In the genomic region with DNA sequence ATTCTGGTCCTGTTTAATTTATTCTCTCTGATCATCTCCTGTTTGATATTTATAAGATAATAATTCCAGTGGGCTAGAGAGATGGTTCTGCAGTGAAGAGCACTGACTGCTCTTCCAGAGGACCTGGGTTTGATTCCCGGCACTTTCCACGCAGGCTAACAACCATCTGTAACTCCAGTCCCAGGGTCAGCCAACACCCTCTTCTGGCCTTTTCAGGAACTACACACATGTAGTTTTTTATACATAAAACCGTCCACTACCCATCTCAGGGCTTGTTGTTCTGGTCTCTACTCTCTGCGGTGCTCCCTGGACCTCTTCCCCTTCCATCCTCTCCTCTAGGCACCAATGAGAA, we compare ENCODE assay signal across 1 mouse cellular context.
TF ChIP-seq lines count a peak whose summit lies in the region.

No protein-coding gene starts in this region.

TF ChIP-seq in MEL, 35 proteins besides CTCF, POLR2A, EP300 and RAD21:
- TF ChIP-seq CHD1 (IDR thresholded peaks at IDR 0.05; ENCODE audit: low read depth, low read length) (no peak), USF2 (IDR thresholded peaks at IDR 0.05; ENCODE audit: borderline replicate concordance in 1 of 2, insufficient read depth in 1 of 2, low read depth in 1 of 2, low read length in 2 of 2) (no peak), KAT2A (conservative IDR thresholded peaks at IDR 0.05; ENCODE audit: low read depth, low read length) (no peak), SMC3 (IDR thresholded peaks at IDR 0.05; ENCODE audit: low read depth, low read length) (no peak), ETS1 (IDR thresholded peaks at IDR 0.05; ENCODE audit: low read depth, low read length) (no peak), POLR2AphosphoS5 (IDR thresholded peaks at IDR 0.05; ENCODE audit: borderline replicate concordance, low read depth, low read length) (no peak), MYB (IDR thresholded peaks at IDR 0.05; ENCODE audit: low read depth, low read length) (no peak), MAX (IDR thresholded peaks at IDR 0.05; ENCODE audit: low read length) (no peak), MXI1 (IDR thresholded peaks at IDR 0.05; ENCODE audit: low read depth, low read length) (no peak), USF1 (IDR thresholded peaks at IDR 0.05; ENCODE audit: low read depth, low read length) (no peak), MAZ (IDR thresholded peaks at IDR 0.05; ENCODE audit: low read depth, low read length) (no peak), MYC (IDR thresholded peaks at IDR 0.05; ENCODE audit: low read depth, low read length) (no peak)
